Mouse (Mus musculus) heart, embryonic 13.5 days (tissue): ENCODE measurements around the gene Gse1. TPM values are rescaled to one million over a fixed set of nuclear protein-coding genes. Genes with fewer than 3 reads are reported as not detected.

Experiments
- ATAC-seq: fragments of 200-750 bp; cut with Nextera tagmentation; 2 replicates; pipeline ENCODE4 v1.8.0; 2017; ENCODE audit warnings: moderate TSS enrichment; ENCODE audit not compliant: insufficient number of reproducible peaks, low FRiP score, low TSS enrichment; ENCODE audit errors: extremely low read depth
- H3K27ac ChIP-seq: fragments of 300-500 bp; sonication (generic); replicated peaks from 2 replicates; pipeline ENCODE4 v1.5.1; 2015; ENCODE audit warnings: moderate library complexity, mild to moderate bottlenecking, inconsistent platforms
- H3K27me3 ChIP-seq: fragments of 300-500 bp; sonication (generic); replicated peaks from 2 replicates; pipeline ENCODE4 v1.6.1; 2015; ENCODE audit warnings: mild to moderate bottlenecking, inconsistent platforms
- H3K36me3 ChIP-seq: fragments of 300-500 bp; sonication (generic); 2 replicates; pipeline ENCODE4 v1.6.1; 2015; ENCODE audit warnings: mild to moderate bottlenecking, inconsistent platforms
- H3K4me1 ChIP-seq: fragments of 300-500 bp; sonication (generic); 2 replicates; pipeline ENCODE4 v1.6.1; 2015; ENCODE audit warnings: inconsistent platforms
- H3K4me2 ChIP-seq: fragments of 300-500 bp; sonication (generic); 2 replicates; pipeline ENCODE4 v1.6.1; 2015; ENCODE audit warnings: inconsistent platforms, mild to moderate bottlenecking, moderate library complexity
- H3K4me3 ChIP-seq: fragments of 300-500 bp; sonication (generic); 2 replicates; pipeline ENCODE4 v1.5.1; 2015; ENCODE audit warnings: moderate library complexity, mild to moderate bottlenecking, inconsistent platforms
- H3K9ac ChIP-seq: fragments of 300-500 bp; sonication (generic); 2 replicates; pipeline ENCODE4 v1.6.1; 2015; ENCODE audit warnings: inconsistent platforms, mild to moderate bottlenecking, moderate library complexity
- H3K9me3 ChIP-seq: fragments of 300-500 bp; sonication (generic); 2 replicates; pipeline ENCODE4 v1.6.1; 2016; ENCODE audit warnings: inconsistent platforms
- WGBS: fragments of 180-500 bp; shearing (Covaris S2); methylation state at CpG from one replicate; pipeline ENCODE4 v1.1.7; 2015; ENCODE audit warnings: mixed read lengths; 5-methylcytosine and 5-hydroxymethylcytosine counted together
- polyA plus RNA-seq: library from polyadenylated mRNA; unstranded; fragments of >200 nt; fragmentation: Nextera tagmentation; extraction: Ambion mirVana; gene quantifications from 2 replicates; pipeline ENCODE4 v1.2.1, GENCODE M21; 2015

The Gse1 gene
- polyA plus RNA-seq, 1 experiment from 2014 or later, result 8.5 TPM

- H3K27ac ChIP-seq, result peak overlapping the region; percentile 50
- peaks cover 65% of the 10 kb centered on the region for H3K4me1 ChIP-seq
- no peak overlapping the region for H3K4me2 ChIP-seq
- H3K27me3 ChIP-seq, result no peaks in the 10 kb centered on the region
- no peak for ATAC-seq
- H3K4me3 ChIP-seq, result no peak overlapping the region
- H3K36me3 ChIP-seq, result no peaks in the 10 kb centered on the region
- WGBS, result 40% methylated on average over 7 of the region's 8 CpGs
- no peaks in the 10 kb centered on the region for H3K9me3 ChIP-seq
- H3K9ac ChIP-seq, result peak overlapping the region; percentile 44; the same call in 1 of the 2 replicates
These were observed 111.5 kb downstream of the Gse1 start for GRCm38 (mm10) chr8:120339743-120340142.

- Histone ChIP-seq H3K36me3 (no peaks in the 10 kb centered on the region), H3K4me3 (no peak overlapping the region), H3K27me3 (no peaks in the 10 kb centered on the region), H3K9ac (no peak overlapping the region), H3K4me2 (no peak overlapping the region), H3K27ac (no peak overlapping the region), H3K9me3 (no peaks in the 10 kb centered on the region), H3K4me1 (peaks cover 51% of the 10 kb centered on the region)
- ATAC-seq, result no peak
- 70% methylated on average over 10 of the region's 10 CpGs for WGBS
These were observed 112.9 kb downstream of the Gse1 start for GRCm38 (mm10) chr8:120341124-120341523.

GRCm38 (mm10) chr8:120342847-120343548 lies 114.7 kb downstream of the Gse1 start:
- Histone ChIP-seq H3K4me3 (no peak overlapping the region), H3K4me2 (no peak overlapping the region), H3K27ac (no peak overlapping the region), H3K27me3 (peaks cover 3% of the 10 kb centered on the region; the same call in 1 of the 2 replicates), H3K4me1 (peaks cover 63% of the 10 kb centered on the region), H3K9ac (peak overlapping the region; percentile 47), H3K36me3 (no peaks in the 10 kb centered on the region), H3K9me3 (no peaks in the 10 kb centered on the region)
- 60% methylated on average over 7 of the region's 7 CpGs for WGBS
- ATAC-seq, result no peak

GRCm38 (mm10) chr8:120343582-120343981 lies 115.3 kb downstream of the Gse1 start:
- H3K9me3 ChIP-seq, result no peaks in the 10 kb centered on the region
- ATAC-seq, result no peak
- H3K27me3 ChIP-seq, result peaks cover 5% of the 10 kb centered on the region; the same call in 1 of the 2 replicates
- no peak overlapping the region for H3K4me3 ChIP-seq
- peaks cover 63% of the 10 kb centered on the region for H3K4me1 ChIP-seq
- H3K9ac ChIP-seq, result peak overlapping the region; percentile 47; the same call in 1 of the 2 replicates
- no peak overlapping the region for H3K4me2 ChIP-seq
- H3K27ac ChIP-seq, result no peak overlapping the region
- H3K36me3 ChIP-seq, result no peaks in the 10 kb centered on the region
- WGBS, result 67% methylated on average over 12 of the region's 12 CpGs

- Histone ChIP-seq H3K9ac (peak overlapping the region; percentile 39; the same call in 1 of the 2 replicates), H3K27ac (no peak overlapping the region), H3K36me3 (no peaks in the 10 kb centered on the region), H3K4me2 (no peak overlapping the region), H3K9me3 (no peaks in the 10 kb centered on the region), H3K4me3 (no peak overlapping the region), H3K27me3 (peaks cover 5% of the 10 kb centered on the region; the same call in 1 of the 2 replicates), H3K4me1 (peaks cover 61% of the 10 kb centered on the region)
- WGBS, result 11% methylated on average over 4 of the region's 4 CpGs
- no peak for ATAC-seq
These were observed 115.9 kb downstream of the Gse1 start for GRCm38 (mm10) chr8:120344166-120344565.

- Histone ChIP-seq H3K27ac (no peak overlapping the region), H3K4me1 (peaks cover 57% of the 10 kb centered on the region)
- WGBS, result 39% methylated on average over 13 of the region's 13 CpGs
These were observed 116.3 kb downstream of the Gse1 start for GRCm38 (mm10) chr8:120344583-120344982.

GRCm38 (mm10) chr8:120347734-120348341 lies 119.6 kb downstream of the Gse1 start:
- no peak overlapping the region for H3K4me2 ChIP-seq
- no peak overlapping the region for H3K27ac ChIP-seq
- no peaks in the 10 kb centered on the region for H3K9me3 ChIP-seq
- H3K4me1 ChIP-seq, result peaks cover 45% of the 10 kb centered on the region
- H3K27me3 ChIP-seq, result peaks cover 9% of the 10 kb centered on the region; the same call in 1 of the 2 replicates
- H3K36me3 ChIP-seq, result no peaks in the 10 kb centered on the region
- WGBS, result 84% methylated on average over 21 of the region's 21 CpGs
- H3K4me3 ChIP-seq, result no peak overlapping the region
- no peak overlapping the region for H3K9ac ChIP-seq
- ATAC-seq, result no peak

More at GRCm38 (mm10) chr8:120344583-120344982, 116.3 kb downstream of the Gse1 start:
- Histone ChIP-seq H3K36me3 (no peaks in the 10 kb centered on the region), H3K27me3 (peaks cover 5% of the 10 kb centered on the region; the same call in 1 of the 2 replicates), H3K9ac (peak overlapping the region; percentile 39; the same call in 1 of the 2 replicates), H3K4me2 (no peak overlapping the region), H3K9me3 (no peaks in the 10 kb centered on the region), H3K4me3 (no peak overlapping the region)
- no peak for ATAC-seq

GRCm38 (mm10) chr8:120348922-120349321 lies 120.7 kb downstream of the Gse1 start:
- H3K4me2 ChIP-seq, result no peak overlapping the region
- 58% methylated on average over 11 of the region's 11 CpGs for WGBS
- H3K27me3 ChIP-seq, result peaks cover 15% of the 10 kb centered on the region; the same call in 1 of the 2 replicates
- no peaks in the 10 kb centered on the region for H3K36me3 ChIP-seq
- H3K9ac ChIP-seq, result 0 out of 2 replicates have a peak overlapping the region, but pooled peaks have one; percentile 8
- no peak overlapping the region for H3K27ac ChIP-seq
- H3K4me1 ChIP-seq, result peaks cover 40% of the 10 kb centered on the region
- no peak overlapping the region for H3K4me3 ChIP-seq
- no peak for ATAC-seq
- H3K9me3 ChIP-seq, result no peaks in the 10 kb centered on the region

GRCm38 (mm10) chr8:120351332-120352071 lies 123.2 kb downstream of the Gse1 start:
- Histone ChIP-seq H3K27me3 (peaks cover 15% of the 10 kb centered on the region; the same call in 1 of the 2 replicates), H3K4me3 (no peak overlapping the region), H3K9me3 (no peaks in the 10 kb centered on the region), H3K4me2 (no peak overlapping the region), H3K36me3 (no peaks in the 10 kb centered on the region), H3K4me1 (peaks cover 31% of the 10 kb centered on the region), H3K27ac (no peak overlapping the region), H3K9ac (no peak overlapping the region)
- WGBS, result 57% methylated on average over 7 of the region's 7 CpGs
- no peak for ATAC-seq

- WGBS, result 66% methylated on average over 10 of the region's 10 CpGs
- H3K4me2 ChIP-seq, result no peak overlapping the region
- no peak for ATAC-seq
These were observed 123.8 kb downstream of the Gse1 start for GRCm38 (mm10) chr8:120352096-120352495.

GRCm38 (mm10) chr8:120356067-120356466 lies 127.8 kb downstream of the Gse1 start:
- H3K9me3 ChIP-seq, result no peaks in the 10 kb centered on the region
- H3K36me3 ChIP-seq, result no peaks in the 10 kb centered on the region
- H3K4me3 ChIP-seq, result no peak overlapping the region
- no peak overlapping the region for H3K27ac ChIP-seq
- 72% methylated on average over 9 of the region's 9 CpGs for WGBS
- H3K27me3 ChIP-seq, result peaks cover 14% of the 10 kb centered on the region; the same call in 1 of the 2 replicates
- no peak for ATAC-seq
- H3K9ac ChIP-seq, result no peak overlapping the region
- no peak overlapping the region for H3K4me2 ChIP-seq
- peaks cover 24% of the 10 kb centered on the region for H3K4me1 ChIP-seq

More at GRCm38 (mm10) chr8:120352096-120352495, 123.8 kb downstream of the Gse1 start:
- peaks cover 15% of the 10 kb centered on the region; the same call in 1 of the 2 replicates for H3K27me3 ChIP-seq
- H3K9me3 ChIP-seq, result no peaks in the 10 kb centered on the region
- H3K9ac ChIP-seq, result no peak overlapping the region
- peaks cover 25% of the 10 kb centered on the region for H3K4me1 ChIP-seq
- no peaks in the 10 kb centered on the region for H3K36me3 ChIP-seq
- no peak overlapping the region for H3K27ac ChIP-seq
- no peak overlapping the region for H3K4me3 ChIP-seq
